Mouse (Mus musculus) stomach, embryonic 15.5 days (tissue): ENCODE results near the gene Prtg. TPM values are rescaled to one million over a fixed set of nuclear protein-coding genes. Genes with fewer than 3 reads are reported as not detected.

Source experiments
- polyA plus RNA-seq: library from polyadenylated mRNA; unstranded; fragments of >200 nt; fragmentation: Nextera tagmentation; extraction: Ambion mirVana; gene quantifications from 2 replicates; pipeline ENCODE4 v1.2.1, GENCODE M21; 2015

Prtg gene
- polyA plus RNA-seq, 1 experiment from 2014 or later: 0.31 TPM

Other genes with a start within 250 kb of the Prtg start
- 502 and 542 TPM in 2 replicates for gene Nedd4, start 144.5 kb upstream of the Prtg start, polyA plus RNA-seq
- gene Pygo1, start 118.8 kb downstream of the Prtg start, polyA plus RNA-seq: 3.4 and 3.5 TPM in 2 replicates
- gene Dyx1c1, start 151.9 kb downstream of the Prtg start, polyA plus RNA-seq: 0.98 and 0.99 TPM in 2 replicates
- not detected in 2 replicates for gene Gm44503, start 152.0 kb downstream of the Prtg start, polyA plus RNA-seq
- gene Ccpg1os, start 178.5 kb downstream of the Prtg start, polyA plus RNA-seq: 13.5 and 14.1 TPM in 2 replicates
- gene Ccpg1, start 178.6 kb downstream of the Prtg start, polyA plus RNA-seq: 34.5 and 37.8 TPM in 2 replicates
- gene Pigb, start 233.5 kb downstream of the Prtg start, polyA plus RNA-seq: 14.1 and 15.8 TPM in 2 replicates
- 15.8 and 16.8 TPM in 2 replicates for gene Rab27a, start 238.0 kb downstream of the Prtg start, polyA plus RNA-seq